Mouse (Mus musculus) ES-E14 (cell line): ENCODE results near the gene Xrcc6.

Source experiments
- CHD2 ChIP-seq: IDR thresholded peaks from 2 replicates; pipeline ENCODE4 v1.6.1; 2014; ENCODE audit warnings: mild to moderate bottlenecking, low read depth, low read length, inconsistent platforms
- HCFC1 ChIP-seq: IDR thresholded peaks from 2 replicates; pipeline ENCODE4 v1.6.1; 2012; ENCODE audit warnings: low read length, inconsistent platforms, borderline replicate concordance; ENCODE audit not compliant: insufficient read depth
- MAFK ChIP-seq: IDR thresholded peaks from 2 replicates; pipeline ENCODE4 v1.6.1; 2014; ENCODE audit warnings: mild to moderate bottlenecking, low read depth, low read length, inconsistent platforms; ENCODE audit not compliant: insufficient read depth
- ZC3H11A ChIP-seq: IDR thresholded peaks from 2 replicates; pipeline ENCODE4 v1.6.1; 2012; ENCODE audit warnings: low read depth, mild to moderate bottlenecking, inconsistent platforms, low read length, borderline replicate concordance
- ZNF384 ChIP-seq: IDR thresholded peaks from 2 replicates; pipeline ENCODE4 v1.6.1; 2012; ENCODE audit warnings: low read depth, low read length, inconsistent platforms

- TF ChIP-seq ZNF384 = no peak
- no peak for TF ChIP-seq ZC3H11A
- no peak for TF ChIP-seq MAFK
- TF ChIP-seq CHD2 = no peak
- no peak for TF ChIP-seq HCFC1
Measured at GRCm38 (mm10) chr15:81943176-81943749, 44.4 kb upstream of the Xrcc6 start.
